In genomic region chr3:34266462-34266861, GRCm38 (mm10) we compare ENCODE assay signal across 17 mouse cellular contexts.
DNase-seq lines count a peak whose midpoint lies in the region; ATAC-seq and TF ChIP-seq lines count a peak whose summit lies in the region.
"Had no signal": no experiment of that assay in that cellular context is flagged by ENCODE, and none has a peak within 500 bp of the region (broad histone marks: within the 10 kb centered on the region; RNA-seq: fewer than 3 reads in every experiment).

No protein-coding gene starts in this region.

- H3K36me3 ChIP-seq in kidney, postnatal 0 days (ENCODE audit: insufficient read depth, low read length) = no peaks in the 10 kb centered on the region
- no peaks in the 10 kb centered on the region for H3K36me3 ChIP-seq in forebrain, embryonic 15.5 days
- H3K36me3 ChIP-seq in hindbrain, embryonic 14.5 days (replicated peaks; ENCODE audit: control insufficient read depth, insufficient read depth) = no peaks in the 10 kb centered on the region
- H3K36me3 ChIP-seq in neural tube, embryonic 12.5 days = no peaks in the 10 kb centered on the region
- H3K36me3 ChIP-seq: embryonic facial prominence, embryonic 12.5 days; heart, embryonic 10.5 days; liver, embryonic 13.5 days; midbrain, embryonic 13.5 days had no signal

- TF ChIP-seq CTCF in kidney, postnatal 0 days (IDR thresholded peaks at IDR 0.05; ENCODE audit: low read depth) = no peak

- H3K4me1 ChIP-seq in kidney, postnatal 0 days (replicated peaks; ENCODE audit: insufficient read depth, low read length) = no peaks in the 10 kb centered on the region
- peaks cover 34% of the 10 kb centered on the region for H3K4me1 ChIP-seq in forebrain, embryonic 15.5 days
- 0 out of 2 replicates have a peak, but pooled peaks cover 13% of the 10 kb centered on the region for H3K4me1 ChIP-seq in hindbrain, embryonic 14.5 days (replicated peaks; ENCODE audit: control insufficient read depth, insufficient read depth, low read length)
- H3K4me1 ChIP-seq in neural tube, embryonic 12.5 days = peaks cover 14% of the 10 kb centered on the region
- H3K4me1 ChIP-seq: embryonic facial prominence, embryonic 12.5 days; liver, embryonic 13.5 days had no signal

- no peaks in the 10 kb centered on the region for H3K27me3 ChIP-seq in kidney, postnatal 0 days (ENCODE audit: insufficient read depth, low read length)
- H3K27me3 ChIP-seq in forebrain, embryonic 15.5 days = no peaks in the 10 kb centered on the region
- H3K27me3 ChIP-seq in hindbrain, embryonic 14.5 days (ENCODE audit: control insufficient read depth, insufficient read depth, low read length) = no peaks in the 10 kb centered on the region
- H3K27me3 ChIP-seq in neural tube, embryonic 12.5 days (replicated peaks) = no peaks in the 10 kb centered on the region
- H3K27me3 ChIP-seq: embryonic facial prominence, embryonic 12.5 days; liver, embryonic 13.5 days; midbrain, embryonic 13.5 days had no signal

- intact Hi-C loops in left cerebral cortex, postnatal 14 days (cut with DNase I) = no loop called here

- DNase-seq in kidney, postnatal 0 days (ENCODE audit: low spot score) = peak; percentile 4
- DNase-seq in kidney, adult 11 months = no peak
- peak; percentile 70 for DNase-seq in hindbrain, embryonic 14.5 days (ENCODE audit: low spot score)
- DNase-seq in right cerebral cortex, postnatal 10 days (ENCODE audit: low spot score in 2 of 2) = no peak
- no peak for DNase-seq in left cerebral cortex, postnatal 14 days (ENCODE audit: low spot score in 2 of 2)
- DNase-seq: cerebellum, postnatal 10 days; heart, postnatal 4 days; kidney, postnatal 10 days; liver, embryonic 13.5 days; lung, postnatal 14 days; thymus, postnatal 4 days had no signal

- H3K9ac ChIP-seq in kidney, postnatal 0 days (ENCODE audit: low read depth, low read length) = no peak overlapping the region
- no peak overlapping the region for H3K9ac ChIP-seq in forebrain, embryonic 15.5 days (replicated peaks)
- no peak overlapping the region for H3K9ac ChIP-seq in hindbrain, embryonic 14.5 days
- no peak overlapping the region for H3K9ac ChIP-seq in neural tube, embryonic 12.5 days
- H3K9ac ChIP-seq: embryonic facial prominence, embryonic 12.5 days; liver, embryonic 13.5 days; midbrain, embryonic 13.5 days had no signal

- no peak overlapping the region for H3K27ac ChIP-seq in kidney, postnatal 0 days
- peak overlapping the region; percentile 32 for H3K27ac ChIP-seq in forebrain, embryonic 15.5 days (replicated peaks)
- H3K27ac ChIP-seq in hindbrain, embryonic 14.5 days = no peak overlapping the region
- H3K27ac ChIP-seq in neural tube, embryonic 12.5 days = no peak overlapping the region
- H3K27ac ChIP-seq: embryonic facial prominence, embryonic 12.5 days; heart, embryonic 10.5 days; liver, embryonic 13.5 days; midbrain, embryonic 13.5 days; stomach, postnatal 0 days had no signal

- no peaks in the 10 kb centered on the region for H3K9me3 ChIP-seq in kidney, postnatal 0 days (replicated peaks; ENCODE audit: low read length)
- no peaks in the 10 kb centered on the region for H3K9me3 ChIP-seq in forebrain, embryonic 15.5 days
- H3K9me3 ChIP-seq in hindbrain, embryonic 14.5 days (ENCODE audit: control insufficient read depth, low read length) = no peaks in the 10 kb centered on the region
- H3K9me3 ChIP-seq in neural tube, embryonic 12.5 days = no peaks in the 10 kb centered on the region
- H3K9me3 ChIP-seq: embryonic facial prominence, embryonic 12.5 days; heart, embryonic 10.5 days; liver, embryonic 13.5 days; midbrain, embryonic 13.5 days had no signal

- no peak overlapping the region for H3K4me2 ChIP-seq in kidney, postnatal 0 days (ENCODE audit: low read length)
- no peak overlapping the region for H3K4me2 ChIP-seq in forebrain, embryonic 15.5 days (replicated peaks)
- H3K4me2 ChIP-seq in hindbrain, embryonic 14.5 days (replicated peaks) = peak overlapping the region; percentile 6; the same call in 1 of the 2 replicates
- peak overlapping the region; percentile 14; the same call in 1 of the 2 replicates for H3K4me2 ChIP-seq in neural tube, embryonic 12.5 days (replicated peaks)
- H3K4me2 ChIP-seq: embryonic facial prominence, embryonic 12.5 days; liver, embryonic 13.5 days; midbrain, embryonic 13.5 days had no signal

- WGBS in kidney, postnatal 0 days = 30% methylated on average over 12 of the region's 12 CpGs
- WGBS in forebrain, embryonic 15.5 days = 50% methylated on average over 12 of the region's 12 CpGs
- 39% methylated on average over 12 of the region's 12 CpGs for WGBS in hindbrain, embryonic 14.5 days
- 31% methylated on average over 12 of the region's 12 CpGs for WGBS in neural tube, embryonic 12.5 days

- no peak overlapping the region for H3K4me3 ChIP-seq in kidney, postnatal 0 days (replicated peaks; ENCODE audit: low read depth, low read length)
- no peak overlapping the region for H3K4me3 ChIP-seq in forebrain, embryonic 15.5 days
- H3K4me3 ChIP-seq in hindbrain, embryonic 14.5 days (replicated peaks; ENCODE audit: low read length) = no peak overlapping the region
- no peak overlapping the region for H3K4me3 ChIP-seq in neural tube, embryonic 12.5 days
- H3K4me3 ChIP-seq: embryonic facial prominence, embryonic 12.5 days; heart, embryonic 10.5 days; liver, embryonic 13.5 days; midbrain, embryonic 13.5 days had no signal

- no peak for ATAC-seq in kidney, postnatal 0 days (replicated peaks; ENCODE audit: low FRiP score, low read depth)
- peak; percentile 55 for ATAC-seq in forebrain, embryonic 15.5 days (replicated peaks)
- ATAC-seq in hindbrain, embryonic 14.5 days (ENCODE audit: low FRiP score) = peak; percentile 48; the same call in 1 of the 2 replicates
- peak; percentile 65 for ATAC-seq in neural tube, embryonic 12.5 days (ENCODE audit: low FRiP score, low read depth)
- ATAC-seq: midbrain, embryonic 13.5 days had no signal

Comparison
In these comparisons a context has a peak if more than half of its experiments do, and no peak if none do; other contexts are left out.
1. DNase-seq: peak in kidney, postnatal 0 days (single experiment) and hindbrain, embryonic 14.5 days (single experiment); none in kidney, adult 11 months (single experiment), right cerebral cortex, postnatal 10 days (0 of 2) and left cerebral cortex, postnatal 14 days (0 of 2).
2. H3K4me2 ChIP-seq: peak in hindbrain, embryonic 14.5 days (single experiment) and neural tube, embryonic 12.5 days (single experiment); none in kidney, postnatal 0 days (single experiment) and forebrain, embryonic 15.5 days (single experiment).